In genomic region chr11:66122017-66122416, GRCm38 (mm10) we compare ENCODE assay signal across 9 mouse cellular contexts. TPM values are rescaled to one million over a fixed set of nuclear protein-coding genes. Genes with fewer than 3 reads are reported as not detected.
DNase-seq lines count a peak whose midpoint lies in the region; ATAC-seq and TF ChIP-seq lines count a peak whose summit lies in the region.
"Had no signal": no experiment of that assay in that cellular context is flagged by ENCODE, and none has a peak within 500 bp of the region (broad histone marks: within the 10 kb centered on the region; RNA-seq: fewer than 3 reads in every experiment).

No protein-coding gene starts in this region.

- no peaks in the 10 kb centered on the region for H3K27me3 ChIP-seq in hindbrain, embryonic 10.5 days (ENCODE audit: insufficient read depth, poor library complexity, severe bottlenecking)
- no peaks in the 10 kb centered on the region for H3K27me3 ChIP-seq in hindbrain, embryonic 13.5 days
- H3K27me3 ChIP-seq in ES-Bruce4 (ENCODE audit: control insufficient read depth, insufficient read depth, low read length, poor library complexity, severe bottlenecking): no peaks in the 10 kb centered on the region
- no peaks in the 10 kb centered on the region for H3K27me3 ChIP-seq in forebrain, embryonic 16.5 days (replicated peaks; ENCODE audit: control insufficient read depth, insufficient read depth, low read length)
- H3K27me3 ChIP-seq: limb, embryonic 15.5 days had no signal

- TF ChIP-seq EP300 in ES-Bruce4 (IDR thresholded peaks at IDR 0.05; ENCODE audit: insufficient read depth, low read depth, low read length): no peak

- DNase-seq in hindbrain, embryonic 10.5 days (ENCODE audit: low spot score): peak; percentile 47
- peak; percentile 88 for DNase-seq in brain, embryonic 14.5 days (ENCODE audit: low read depth)
- DNase-seq in layer of hippocampus, adult 8-10 months (ENCODE audit: low spot score in 2 of 2): peak; percentile 34 to 81
- peak; percentile 44 to 57 for DNase-seq in lung, postnatal 4 days
- DNase-seq in urinary bladder, postnatal 25 days (ENCODE audit: low spot score): peak; percentile 37

- peak; percentile 51 for TF ChIP-seq CTCF in ES-Bruce4 (IDR thresholded peaks at IDR 0.05; ENCODE audit: low read depth, low read length)
- peak; percentile 89 for TF ChIP-seq CTCF in brain, embryonic 14.5 days (IDR thresholded peaks at IDR 0.05; ENCODE audit: borderline replicate concordance, extremely low read depth, insufficient read depth, insufficient read length)

- no peak overlapping the region for H3K4me2 ChIP-seq in hindbrain, embryonic 13.5 days
- no peak overlapping the region for H3K4me2 ChIP-seq in forebrain, embryonic 16.5 days (ENCODE audit: low read length)
- H3K4me2 ChIP-seq: limb, embryonic 15.5 days had no signal

- no peak overlapping the region for H3K9ac ChIP-seq in hindbrain, embryonic 13.5 days
- no peak overlapping the region for H3K9ac ChIP-seq in ES-Bruce4 (ENCODE audit: low read depth, poor library complexity, severe bottlenecking)
- H3K9ac ChIP-seq in forebrain, embryonic 16.5 days (replicated peaks; ENCODE audit: low read depth, low read length): no peak overlapping the region
- H3K9ac ChIP-seq: limb, embryonic 15.5 days had no signal

- H3K36me3 ChIP-seq in hindbrain, embryonic 10.5 days: no peaks in the 10 kb centered on the region
- no peaks in the 10 kb centered on the region for H3K36me3 ChIP-seq in hindbrain, embryonic 13.5 days
- H3K36me3 ChIP-seq in ES-Bruce4 (ENCODE audit: control insufficient read depth, insufficient read depth, low read length, poor library complexity, severe bottlenecking): no peaks in the 10 kb centered on the region
- H3K36me3 ChIP-seq in forebrain, embryonic 16.5 days (ENCODE audit: control insufficient read depth, insufficient read depth): no peaks in the 10 kb centered on the region
- H3K36me3 ChIP-seq: limb, embryonic 15.5 days had no signal

- 29% methylated on average over 3 of the region's 3 CpGs for WGBS in hindbrain, embryonic 10.5 days
- 19% methylated on average over 3 of the region's 3 CpGs for WGBS in hindbrain, embryonic 13.5 days
- 16% methylated on average over 3 of the region's 3 CpGs for WGBS in forebrain, embryonic 16.5 days

- no peaks in the 10 kb centered on the region for H3K9me3 ChIP-seq in hindbrain, embryonic 10.5 days
- H3K9me3 ChIP-seq in hindbrain, embryonic 13.5 days: no peaks in the 10 kb centered on the region
- no peaks in the 10 kb centered on the region for H3K9me3 ChIP-seq in ES-Bruce4 (replicated peaks; ENCODE audit: control insufficient read depth, insufficient read depth, low read length, poor library complexity, severe bottlenecking)
- no peaks in the 10 kb centered on the region for H3K9me3 ChIP-seq in forebrain, embryonic 16.5 days (ENCODE audit: control insufficient read depth, low read length)
- H3K9me3 ChIP-seq: limb, embryonic 15.5 days had no signal

- no peak for TF ChIP-seq POLR2A in ES-Bruce4 (IDR thresholded peaks at IDR 0.05; ENCODE audit: insufficient read depth, low read length)
- no peak for TF ChIP-seq POLR2A in brain, embryonic 14.5 days (IDR thresholded peaks at IDR 0.05; ENCODE audit: borderline replicate concordance, extremely low read depth, insufficient read depth, insufficient read length, poor library complexity, severe bottlenecking)

- no peak for ATAC-seq in hindbrain, embryonic 13.5 days (ENCODE audit: low FRiP score)
- ATAC-seq in forebrain, embryonic 16.5 days: peak; percentile 52; the same call in 1 of the 2 replicates

- H3K4me1 ChIP-seq in hindbrain, embryonic 10.5 days (replicated peaks): no peaks in the 10 kb centered on the region
- no peaks in the 10 kb centered on the region for H3K4me1 ChIP-seq in hindbrain, embryonic 13.5 days (replicated peaks)
- no peaks in the 10 kb centered on the region for H3K4me1 ChIP-seq in ES-Bruce4 (ENCODE audit: control insufficient read depth, insufficient read depth, low read length)
- no peaks in the 10 kb centered on the region for H3K4me1 ChIP-seq in forebrain, embryonic 16.5 days (replicated peaks; ENCODE audit: control insufficient read depth, insufficient read depth, low read length)
- H3K4me1 ChIP-seq: limb, embryonic 15.5 days had no signal

- H3K4me3 ChIP-seq in hindbrain, embryonic 10.5 days: no peak overlapping the region
- H3K4me3 ChIP-seq in hindbrain, embryonic 13.5 days: no peak overlapping the region
- H3K4me3 ChIP-seq in ES-Bruce4 (ENCODE audit: low read depth, low read length): no peak overlapping the region
- no peak overlapping the region for H3K4me3 ChIP-seq in forebrain, embryonic 16.5 days (replicated peaks; ENCODE audit: low read length)
- H3K4me3 ChIP-seq: limb, embryonic 15.5 days had no signal

- H3K27ac ChIP-seq in hindbrain, embryonic 10.5 days: no peak overlapping the region
- no peak overlapping the region for H3K27ac ChIP-seq in hindbrain, embryonic 13.5 days
- H3K27ac ChIP-seq in ES-Bruce4 (ENCODE audit: insufficient read depth, low read length): no peak overlapping the region
- no peak overlapping the region for H3K27ac ChIP-seq in forebrain, embryonic 16.5 days (ENCODE audit: low read length)
- H3K27ac ChIP-seq: limb, embryonic 15.5 days had no signal

RNA-seq across cellular contexts. Expression of gene Dnah9, which starts 46.3 kb away (rescaled TPM):
- polyA plus RNA-seq in hindbrain, embryonic 10.5 days (2016; fragmentation: Nextera tagmentation; extraction: Ambion mirVana): 0.56 and 1.2 TPM in 2 replicates
- polyA plus RNA-seq in hindbrain, embryonic 13.5 days (2015; fragmentation: Nextera tagmentation; extraction: Ambion mirVana): 2.8 and 2.9 TPM in 2 replicates
- not detected in 2 replicates for polyA plus RNA-seq in ES-Bruce4 (2011; ENCODE audit: insufficient read depth, insufficient read length, low read depth, missing spikeins)
- 1.8 and 3.1 TPM in 2 replicates for polyA plus RNA-seq in brain, embryonic 14.5 days (2012; rRNA removed)
- polyA plus RNA-seq in forebrain, embryonic 16.5 days (2015; fragmentation: Nextera tagmentation; extraction: Ambion mirVana): 1.1 and 1.7 TPM in 2 replicates
- 10 to 100 TPM; 14.4 to 16.8 (median 15.7) TPM for total RNA-seq in layer of hippocampus, adult 8-10 months (2022)

Comparison
In these comparisons a context has a peak if more than half of its experiments do, and no peak if none do; other contexts are left out.
1. DNase-seq: peak in every context shown above with its lines; median percentile 88 in brain, embryonic 14.5 days; 58 in layer of hippocampus, adult 8-10 months; 50 in lung, postnatal 4 days; 47 in hindbrain, embryonic 10.5 days; 37 in urinary bladder, postnatal 25 days.